Mouse (Mus musculus) mature B cell (primary cell): ENCODE measurements around the gene Slc25a5.

Experiments used
- in situ Hi-C: fragments of 300-500 bp; cut with MboI; formaldehyde crosslinking; loops from 2 replicates; pipeline ENCODE4 v1.14.3; 2019

Slc25a5 gene

DNA sequence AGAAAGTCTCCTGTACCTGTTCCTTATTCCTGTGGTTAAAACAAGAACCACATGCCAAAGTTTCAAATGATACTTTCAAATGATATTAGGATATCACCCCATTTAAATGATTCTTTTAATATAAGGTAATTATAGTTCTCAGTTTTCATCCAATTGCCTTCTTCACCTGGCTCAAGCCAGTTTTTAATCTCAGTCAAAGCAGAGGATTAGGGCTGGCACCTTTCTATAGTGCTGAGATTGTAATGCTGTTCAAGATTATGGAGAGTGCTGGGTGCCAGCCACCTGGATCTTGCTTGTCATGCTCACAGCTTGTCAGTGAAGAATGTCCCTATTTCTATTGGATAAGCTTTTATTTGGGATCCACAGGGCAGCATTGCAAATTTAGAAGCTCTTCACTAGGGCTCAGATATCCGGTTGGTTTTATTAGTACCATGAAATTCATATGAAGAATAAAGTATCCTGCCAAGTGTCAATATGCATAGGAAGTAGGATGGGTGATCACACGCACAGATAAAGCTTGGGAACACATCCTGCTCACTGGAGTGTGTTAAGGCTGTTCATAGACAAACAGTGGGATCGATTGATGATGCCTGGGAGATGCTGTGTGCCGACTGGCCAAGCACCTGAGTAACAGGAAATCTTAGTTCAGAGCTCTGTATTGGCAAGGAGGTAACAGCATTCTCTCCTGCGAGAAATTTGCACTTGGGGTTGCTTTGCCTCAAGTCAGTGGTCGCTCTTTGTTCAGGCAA lies 3.9 kb downstream of the Slc25a5 start:
- in situ Hi-C loops: no loop called here

DNA sequence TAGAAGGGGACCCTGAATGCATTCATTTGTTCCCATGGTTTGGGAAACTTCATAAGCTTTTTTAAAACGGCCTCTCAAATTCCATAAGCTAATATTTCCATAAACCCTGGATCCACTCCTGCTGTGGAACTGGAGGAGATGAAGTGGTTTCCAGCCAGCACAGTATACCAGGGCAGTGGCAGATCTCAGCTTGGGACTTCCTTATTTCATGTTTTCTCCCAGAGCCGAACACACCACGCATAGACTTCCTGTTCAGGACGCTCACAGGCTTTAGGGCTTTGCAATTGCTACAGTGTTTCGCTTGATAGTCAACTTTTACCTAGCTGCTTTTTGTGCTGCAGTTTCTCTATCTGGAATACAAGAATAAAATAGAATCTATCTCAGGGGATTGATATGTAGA lies 7.7 kb downstream of the Slc25a5 start:
- in situ Hi-C loops: no loop called here

DNA sequence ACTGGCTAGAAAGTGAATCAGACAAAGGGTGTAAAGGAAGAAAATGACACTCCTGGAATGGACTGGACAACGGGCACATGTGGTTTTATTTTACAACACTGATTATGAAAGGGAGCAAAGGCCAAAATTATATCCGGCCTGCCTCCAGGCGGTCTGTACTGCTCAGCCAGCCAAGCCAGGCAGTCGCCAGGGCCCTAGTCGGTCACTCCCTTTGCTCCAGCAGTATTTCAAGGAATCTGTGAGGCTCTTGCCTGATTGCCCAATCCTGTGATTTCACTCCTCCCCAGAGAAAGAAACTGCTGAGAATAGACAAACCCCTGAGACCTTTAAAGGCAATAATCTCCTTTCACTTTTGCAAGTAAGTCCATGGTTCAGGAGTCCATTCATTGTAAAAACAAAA lies 8.7 kb downstream of the Slc25a5 start:
- in situ Hi-C loops: no loop called here

DNA sequence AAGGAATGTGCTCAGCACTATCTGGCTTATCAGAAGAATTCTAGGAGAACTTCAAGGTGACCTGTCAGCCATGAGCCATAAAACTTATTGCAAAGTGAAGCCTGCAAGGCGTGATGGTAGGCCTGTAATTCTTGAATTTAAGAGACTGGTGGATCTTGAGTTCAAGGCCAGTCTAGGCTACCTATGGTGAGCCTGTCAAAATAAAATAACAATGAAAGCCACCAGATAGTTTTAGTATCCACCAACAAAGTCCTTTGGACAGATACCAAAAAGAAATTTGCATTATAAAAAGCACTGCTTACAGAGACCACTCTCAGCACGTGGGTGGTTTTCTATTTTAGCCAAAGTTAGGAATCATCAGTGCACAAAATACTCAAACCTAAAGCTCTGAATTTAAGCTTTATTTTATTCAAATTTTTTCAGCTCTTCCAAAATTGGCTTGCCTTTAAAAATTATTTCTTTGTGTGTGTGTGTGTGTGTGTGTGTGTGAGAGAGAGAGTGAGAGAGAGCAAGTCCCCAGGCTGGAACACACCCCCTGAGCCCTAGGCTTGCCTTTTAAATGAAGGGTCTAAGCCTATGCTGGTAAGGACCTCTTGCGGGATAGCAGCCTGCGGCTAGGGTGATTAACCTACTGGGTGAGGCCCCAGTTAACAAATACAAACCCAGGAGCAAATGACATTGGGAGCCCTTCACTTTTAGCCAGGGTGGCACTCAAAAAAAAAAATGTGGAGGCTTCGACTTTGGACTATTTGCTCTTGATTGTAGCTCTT lies 10.2 kb downstream of the Slc25a5 start:
- in situ Hi-C loops: no loop called here

DNA sequence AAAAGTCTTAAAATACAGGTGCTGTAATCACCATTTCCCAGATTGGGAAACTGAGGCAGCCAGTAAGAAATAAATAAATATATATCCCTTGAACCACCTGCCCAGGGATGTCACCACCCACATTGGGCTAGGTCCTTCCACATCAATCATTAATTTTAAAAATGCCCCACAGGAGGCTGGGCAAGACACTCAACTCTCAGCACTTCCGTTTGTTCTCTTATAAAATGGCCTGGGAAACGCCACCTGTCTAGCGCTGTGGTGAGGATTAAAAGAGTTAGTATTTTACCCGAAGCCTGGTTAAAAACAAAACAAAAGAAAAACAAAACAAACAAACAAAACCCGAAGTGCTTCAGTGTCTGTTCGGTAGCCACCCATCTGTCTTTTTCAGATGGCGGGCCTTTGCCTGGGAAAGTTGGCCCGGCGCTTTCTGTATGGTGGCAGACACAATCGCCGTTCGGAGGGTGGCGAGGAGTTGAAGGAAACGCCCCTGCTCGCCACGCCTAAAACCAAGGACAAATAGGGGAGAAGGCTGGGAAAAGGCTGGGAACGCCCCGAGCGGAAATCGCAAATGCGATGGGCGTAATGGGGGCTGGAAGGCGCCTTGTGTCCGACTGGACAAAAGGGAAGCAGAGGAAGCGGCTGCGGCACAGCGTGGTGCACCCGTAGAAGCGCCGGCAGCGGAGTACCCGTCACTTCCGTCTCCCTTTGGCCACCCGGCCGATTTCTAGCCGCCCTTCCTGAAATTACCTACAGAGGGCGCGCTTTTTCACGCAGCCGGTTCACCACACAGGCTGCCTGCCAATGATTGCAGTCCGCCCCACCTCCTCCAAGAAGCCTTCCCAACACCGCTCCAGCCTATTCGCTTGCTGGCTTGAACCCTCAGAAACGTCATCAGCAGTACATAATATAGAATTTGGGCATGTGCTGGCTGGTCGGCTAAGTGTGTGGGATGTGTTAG lies 12.2 kb downstream of the Slc25a5 start:
- in situ Hi-C loops: no loop called here

DNA sequence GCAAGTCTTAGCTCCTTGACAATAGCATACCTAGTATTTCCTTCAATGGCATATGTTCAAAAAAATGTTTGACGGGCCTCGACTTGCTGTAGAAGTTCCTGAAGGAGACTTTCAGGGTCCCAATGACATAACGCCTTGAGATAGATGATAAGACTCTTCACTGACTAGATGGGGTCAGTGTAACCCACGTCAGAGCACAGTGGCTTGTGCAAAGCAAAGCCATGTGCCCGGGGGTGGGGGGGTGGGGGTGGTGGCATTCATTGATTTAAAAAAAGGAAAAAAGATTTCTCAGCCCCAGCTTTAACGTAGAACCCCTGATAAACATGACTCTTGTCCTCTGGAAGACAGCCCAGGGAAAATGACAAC lies 12.8 kb downstream of the Slc25a5 start:
- in situ Hi-C loops: no loop called here

DNA sequence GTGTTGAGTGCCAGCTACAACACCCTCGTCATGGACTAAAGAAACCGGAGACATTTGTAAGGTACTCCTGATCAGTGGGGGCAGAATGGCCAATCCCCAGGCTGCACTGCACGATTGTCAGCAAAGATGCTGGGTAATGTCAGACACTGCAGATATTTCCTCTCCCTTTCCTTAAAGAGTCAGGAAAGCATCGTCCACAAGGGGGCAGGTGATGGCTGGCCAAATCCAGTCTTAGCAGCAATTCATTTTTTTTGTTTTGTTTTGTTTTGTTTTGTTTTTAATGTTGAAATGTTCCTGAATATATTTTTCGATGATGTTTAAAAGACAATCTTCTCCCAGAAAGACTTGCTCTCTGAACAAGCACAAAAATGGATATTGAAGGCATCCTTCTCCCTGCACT lies 15.9 kb downstream of the Slc25a5 start:
- in situ Hi-C loops: no loop called here

DNA sequence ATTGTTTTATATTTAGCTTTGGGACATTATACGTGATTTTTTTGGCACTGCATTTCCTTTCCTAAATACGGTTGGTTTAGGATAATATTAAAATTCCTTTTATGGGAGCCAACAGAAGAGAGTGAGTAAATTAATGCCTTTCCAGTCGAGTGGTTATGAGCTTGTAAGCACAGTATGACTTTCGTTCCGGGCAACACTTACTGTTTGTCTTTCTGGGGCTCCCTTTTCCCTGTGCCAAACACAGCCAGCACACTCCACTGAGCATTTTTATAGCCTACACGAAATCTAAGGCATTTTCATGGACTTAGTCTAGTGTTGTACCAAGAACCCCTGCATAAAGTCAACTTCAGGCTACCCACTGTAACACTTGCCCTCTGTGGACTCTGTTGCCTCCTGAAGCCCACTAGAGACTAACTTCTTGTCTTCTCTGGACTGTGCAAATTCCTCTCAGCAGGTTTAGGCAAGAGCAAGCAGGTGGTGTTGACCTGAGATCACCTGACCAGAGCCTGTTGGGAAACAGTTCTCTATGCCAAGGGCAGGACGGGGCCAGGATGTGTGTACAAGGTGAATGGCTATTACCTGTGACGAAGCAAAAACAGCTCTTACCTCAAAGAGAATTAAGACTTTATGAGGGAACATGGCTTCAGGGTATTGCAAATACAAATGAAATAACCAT lies 18.8 kb downstream of the Slc25a5 start:
- in situ Hi-C loops: no loop called here

DNA sequence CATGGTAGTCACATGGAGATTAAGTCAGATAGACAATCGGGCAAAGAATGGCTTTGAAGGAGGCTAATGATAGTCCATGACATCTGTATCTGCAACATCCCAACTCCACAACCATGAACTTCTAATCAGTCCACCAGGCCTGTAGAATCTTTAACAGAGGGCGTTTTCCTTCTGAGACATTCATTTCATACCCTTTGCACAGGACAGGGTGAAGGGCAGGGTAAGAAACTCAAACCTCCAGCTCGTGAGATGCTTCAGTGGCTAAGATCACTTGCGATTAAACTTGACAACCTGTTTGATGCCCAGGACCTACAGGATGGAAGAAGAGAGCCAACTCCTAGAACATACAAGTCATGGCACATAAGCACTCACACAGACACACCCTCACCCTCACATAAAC lies 19.6 kb downstream of the Slc25a5 start:
- in situ Hi-C loops: no loop called here

DNA sequence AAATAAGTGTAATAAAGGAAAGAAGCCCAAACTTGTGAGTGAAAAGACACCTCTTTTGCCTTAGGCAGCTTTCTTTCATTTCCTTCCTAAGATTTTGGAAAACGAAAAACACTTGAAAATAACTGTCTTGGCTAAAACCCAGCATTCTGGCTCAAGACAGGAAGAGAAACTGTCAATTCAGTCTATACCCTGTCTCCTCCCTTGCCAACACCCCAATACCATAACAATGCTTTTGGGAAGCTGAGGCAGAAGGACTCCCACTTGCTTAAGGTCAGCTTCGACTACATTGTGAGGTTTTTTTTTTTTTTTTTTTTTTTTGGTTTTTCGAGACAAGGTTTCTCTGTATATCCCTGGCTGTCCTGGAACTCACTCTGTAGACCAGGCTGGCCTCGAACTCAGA lies 20.0 kb downstream of the Slc25a5 start:
- in situ Hi-C loops: no loop called here

DNA sequence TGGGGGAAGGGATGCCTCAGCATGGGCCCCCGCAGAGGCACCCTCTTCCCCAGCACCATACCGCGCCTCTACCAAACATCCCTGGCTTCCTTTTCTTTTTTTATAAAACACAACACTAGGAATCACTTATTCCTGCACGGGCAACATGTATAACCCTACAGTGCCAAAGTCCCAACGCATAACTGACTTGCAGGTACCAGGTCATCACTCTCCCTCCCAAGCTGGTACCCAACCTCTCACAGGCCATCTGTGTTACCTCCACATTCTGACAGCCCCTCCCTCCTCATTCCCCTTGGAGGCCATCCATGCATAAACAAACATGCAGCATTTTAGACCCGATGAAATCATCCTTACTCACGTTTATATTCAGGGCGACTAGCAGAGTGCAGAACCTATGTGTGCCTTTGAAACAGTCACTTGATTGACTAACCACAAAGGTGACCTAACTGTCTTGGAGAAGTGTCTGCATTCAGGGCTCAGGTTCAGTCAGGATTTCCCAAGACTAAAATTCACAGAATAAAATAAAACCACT lies 21.0 kb downstream of the Slc25a5 start:
- in situ Hi-C loops: no loop called here

DNA sequence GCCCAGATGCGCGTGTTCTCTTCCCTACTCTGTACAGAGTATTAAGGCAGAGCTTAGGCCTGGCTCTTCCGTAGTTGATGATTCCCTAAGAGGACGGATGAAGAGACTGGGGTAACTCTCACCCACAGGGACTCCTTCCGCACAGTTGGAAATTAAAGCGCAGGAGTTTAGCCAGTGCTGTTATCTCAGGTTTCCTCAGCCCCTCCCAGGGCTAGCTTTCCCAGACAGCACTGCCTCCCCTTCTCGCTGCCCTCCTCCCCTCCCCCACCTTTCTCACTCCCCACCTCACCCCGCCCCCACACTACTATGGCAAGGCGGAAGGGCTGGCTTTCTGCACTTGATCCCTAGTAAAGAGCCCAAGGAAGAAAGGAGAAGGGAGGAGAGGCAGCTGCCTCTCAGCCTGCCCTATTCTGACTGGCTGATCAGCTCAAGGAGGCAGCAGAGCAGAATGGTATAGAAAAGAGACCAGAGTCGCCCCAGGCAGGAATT lies 21.5 kb downstream of the Slc25a5 start:
- in situ Hi-C loops: no loop called here

DNA sequence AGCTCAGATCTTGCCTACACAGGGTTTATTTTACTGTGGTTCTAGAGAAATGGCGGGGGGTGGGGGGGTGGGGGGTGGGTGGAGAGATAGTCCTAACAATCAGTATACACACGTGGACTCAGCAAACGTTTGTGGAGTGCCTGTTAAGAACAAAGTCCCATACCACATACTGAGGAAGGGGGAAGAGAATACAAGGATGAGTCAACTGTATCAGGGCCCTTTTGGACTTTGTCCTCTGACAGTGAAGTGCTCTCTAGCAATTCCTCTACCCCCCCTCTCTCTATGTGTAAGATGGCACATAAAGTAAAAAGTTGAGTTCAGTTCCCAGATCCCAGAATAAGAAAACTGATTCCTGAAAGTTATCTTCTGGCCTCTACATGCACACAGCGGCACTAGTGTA lies 24.1 kb downstream of the Slc25a5 start:
- in situ Hi-C loops: no loop called here

DNA sequence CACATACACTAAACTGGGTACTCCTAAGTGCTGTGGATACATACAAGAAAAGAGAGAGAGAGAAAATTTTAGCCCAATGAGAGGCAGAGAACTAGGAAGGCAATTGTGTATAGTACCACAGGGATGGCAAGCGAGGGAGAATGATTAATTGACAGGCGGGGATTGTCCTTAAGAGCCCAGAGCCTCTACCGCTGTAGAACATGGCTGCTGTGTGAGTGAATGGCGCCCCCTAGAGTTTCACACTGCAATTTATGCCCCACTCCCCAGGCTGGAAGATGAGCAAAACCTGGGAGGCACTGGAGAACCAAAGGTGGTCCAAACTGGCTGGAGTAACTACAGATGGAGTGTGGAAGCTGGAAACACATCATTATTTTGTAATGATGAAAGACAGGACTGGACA lies 24.8 kb downstream of the Slc25a5 start:
- in situ Hi-C loops: no loop called here

DNA sequence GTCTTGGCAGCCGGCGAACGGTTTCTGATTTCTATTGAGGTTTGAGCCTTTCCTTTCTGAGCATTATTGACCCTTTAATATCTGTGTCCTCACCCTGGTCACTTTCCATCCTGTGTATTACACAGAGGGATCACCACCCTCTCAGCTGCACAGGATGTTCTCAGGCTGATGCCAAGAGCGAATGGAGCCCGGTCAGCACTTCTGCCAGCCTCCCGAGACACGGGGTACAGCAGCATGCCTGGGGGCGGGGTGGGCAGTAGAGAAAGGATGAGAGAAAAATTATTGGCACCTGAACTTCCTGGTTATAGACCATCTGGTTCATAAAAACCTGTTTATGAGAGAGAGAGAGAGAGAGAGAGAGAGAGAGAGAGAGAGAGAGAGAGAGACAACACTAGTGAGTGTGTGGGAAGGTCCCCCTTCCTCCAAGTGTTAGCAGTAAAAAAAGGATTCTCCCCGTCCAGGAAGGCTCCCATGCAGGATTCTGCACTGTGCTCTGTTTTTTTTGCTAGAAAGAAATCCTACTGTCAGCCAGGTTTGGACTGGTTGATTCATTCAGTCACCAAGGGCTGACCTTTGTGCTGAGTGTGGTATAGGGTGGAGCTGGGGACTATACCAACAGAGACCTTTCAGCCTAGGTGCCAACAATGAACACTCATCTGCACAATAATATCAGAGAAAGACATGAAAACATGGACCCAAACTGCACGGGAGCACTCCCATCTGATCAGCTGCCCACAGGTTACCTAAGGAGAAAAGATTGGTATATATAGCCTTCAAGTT lies 28.7 kb downstream of the Slc25a5 start:
- in situ Hi-C loops: no loop called here

DNA sequence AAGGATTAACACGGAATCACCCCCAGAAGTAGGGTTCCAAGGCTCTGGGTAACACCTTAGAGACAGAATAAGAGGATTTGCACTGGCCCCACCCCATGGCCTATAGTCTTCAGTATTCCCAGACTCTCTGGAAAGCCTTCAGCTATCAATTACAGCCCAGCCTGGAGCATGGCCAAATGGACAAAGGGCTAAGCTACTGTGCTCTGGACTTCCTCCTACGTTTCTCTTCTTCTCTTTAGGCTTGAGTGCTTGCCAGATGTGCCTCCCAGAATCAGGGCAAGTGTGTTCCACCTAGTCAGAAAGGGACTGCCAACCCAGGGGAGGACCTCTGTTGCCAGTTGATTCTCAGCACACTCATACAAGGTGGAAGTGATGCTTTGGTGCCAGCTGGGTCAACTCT lies 29.6 kb downstream of the Slc25a5 start:
- in situ Hi-C loops: no loop called here

DNA sequence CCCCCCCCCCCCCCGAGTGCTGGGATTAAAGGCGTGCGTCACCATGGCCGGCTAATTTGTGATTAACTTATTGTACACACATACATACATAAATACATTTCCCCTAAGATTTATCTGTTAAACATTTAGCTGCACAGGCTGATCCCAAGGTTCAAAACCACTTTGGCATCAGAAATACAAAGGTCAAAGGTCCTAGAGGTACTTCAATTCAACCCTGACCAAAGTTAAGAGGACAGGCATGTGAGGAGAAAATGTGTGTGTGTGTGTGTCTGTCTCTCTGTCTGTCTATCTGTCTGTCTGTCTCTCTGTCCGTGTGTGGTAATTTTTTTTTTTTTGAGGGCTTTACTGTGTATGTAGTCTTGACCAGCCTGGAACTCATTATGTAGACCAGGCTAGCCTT lies 31.4 kb downstream of the Slc25a5 start:
- in situ Hi-C loops: no loop called here

DNA sequence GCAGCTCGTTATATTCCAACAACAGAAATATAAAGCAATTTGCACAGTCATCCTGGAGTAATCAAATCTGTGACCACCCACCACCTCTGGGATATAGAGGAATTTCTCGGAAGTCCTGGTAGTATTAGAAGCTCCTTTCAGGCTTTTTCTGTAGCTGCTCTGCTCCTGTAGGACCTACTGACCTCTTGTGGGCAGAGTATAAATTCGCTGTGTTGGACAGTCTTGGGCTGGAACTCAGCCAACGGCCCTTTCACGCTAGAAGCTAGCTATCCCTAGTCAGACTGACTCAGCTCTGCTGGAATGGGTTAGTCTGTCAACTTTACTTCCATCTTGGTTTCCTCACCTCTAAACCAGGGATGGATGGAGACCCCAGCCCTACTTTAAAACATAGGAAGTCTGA lies 34.8 kb downstream of the Slc25a5 start:
- in situ Hi-C loops: loop anchor here (10.0 kb wide), 2 partner anchors 75 to 195 kb away; partner anchors contain the start of gene Nkrf

DNA sequence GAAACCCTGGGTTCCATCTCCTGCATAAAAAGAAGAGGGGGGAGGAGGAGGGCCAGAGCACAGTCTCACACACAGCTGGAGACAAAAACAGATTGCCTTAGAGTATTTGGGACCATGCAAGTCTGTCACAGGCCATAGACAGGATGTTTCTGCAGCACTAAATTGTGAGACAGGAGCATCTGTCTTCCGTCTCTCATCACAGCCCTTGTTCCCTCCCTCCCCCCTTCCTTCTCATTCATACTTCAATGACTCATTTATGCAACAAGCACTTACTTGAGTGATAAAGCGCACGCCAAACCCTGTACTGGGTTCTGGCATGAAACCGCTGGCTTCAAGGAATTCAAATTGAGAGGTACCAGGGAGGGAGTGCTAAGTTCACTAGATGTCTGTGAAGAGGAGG lies 36.2 kb downstream of the Slc25a5 start:
- in situ Hi-C loops: loop anchor here (10.0 kb wide), 2 partner anchors 73 to 193 kb away; partner anchors contain the start of gene Nkrf

DNA sequence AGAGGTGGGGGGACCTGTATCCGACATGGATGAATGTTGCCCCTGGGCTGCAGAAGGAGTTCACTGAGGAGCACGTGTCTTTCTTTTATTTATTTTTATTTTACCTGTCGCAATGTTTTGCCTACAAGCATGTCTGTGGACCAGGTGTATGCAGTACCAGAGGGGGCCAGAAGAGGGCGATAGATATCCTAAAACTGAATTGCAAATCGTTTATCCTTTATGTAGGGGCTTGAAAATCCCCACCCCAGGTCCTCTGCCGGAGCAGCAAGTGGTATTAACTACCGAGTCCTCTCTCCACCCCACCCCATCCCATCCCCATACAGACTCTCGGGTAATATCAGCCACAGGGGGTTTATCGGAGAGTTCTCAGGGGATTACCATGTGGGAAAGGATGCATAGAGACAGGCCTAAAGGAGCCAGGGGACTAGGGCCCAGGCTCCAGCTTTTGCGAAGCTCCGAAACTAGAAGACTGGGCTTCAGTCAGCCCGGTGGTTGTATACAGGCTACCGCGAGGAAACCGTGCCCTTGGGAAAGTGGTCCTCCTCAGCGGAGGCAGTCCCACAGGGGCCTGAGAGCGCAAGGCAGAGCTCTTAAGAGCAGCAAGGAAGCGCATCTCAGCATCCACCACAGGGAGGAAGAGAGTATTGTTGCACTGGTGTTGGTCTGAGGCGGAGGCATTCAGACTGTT lies 38.1 kb downstream of the Slc25a5 start:
- in situ Hi-C loops: loop anchor here (10.0 kb wide), 2 partner anchors 71 to 191 kb away; partner anchors contain the start of gene Nkrf
